Mouse (Mus musculus): ENCODE results near the gene Pip5k1b.

DNA sequence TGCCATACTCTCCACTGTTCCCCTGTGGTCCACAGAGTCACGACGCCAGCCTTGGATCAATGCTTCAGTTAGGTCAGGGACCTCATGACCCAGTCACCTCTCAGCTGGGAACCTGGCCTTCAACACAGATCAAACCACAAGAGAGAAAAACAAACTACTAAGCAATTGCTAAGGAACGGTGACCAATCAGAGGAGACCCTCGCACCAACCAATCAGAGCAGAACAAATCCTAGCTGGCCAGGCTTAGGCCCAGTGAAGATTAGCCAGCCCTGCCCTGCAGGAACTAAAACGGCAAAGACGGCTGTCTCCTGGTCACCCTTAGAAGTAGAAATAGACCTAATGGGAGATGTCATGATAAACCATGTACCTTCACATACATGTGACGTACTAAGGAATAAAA, 284.3 kb downstream of the Pip5k1b start:
- TF ChIP-seq ZC3H11A (IDR thresholded peaks at IDR 0.05; ENCODE audit: borderline replicate concordance, low read depth, low read length): no peak
- no peak for TF ChIP-seq HCFC1 (IDR thresholded peaks at IDR 0.05; ENCODE audit: borderline replicate concordance, insufficient read depth, low read length)
